Mouse (Mus musculus) hindbrain, embryonic 13.5 days (tissue): ENCODE data around the gene Dnajc1. TPM values are rescaled to one million over a fixed set of nuclear protein-coding genes. Genes with fewer than 3 reads are reported as not detected.

Source experiments
- ATAC-seq: fragments of 200-750 bp; cut with Nextera tagmentation; 2 replicates; pipeline ENCODE4 v1.8.0; 2017; ENCODE audit warnings: moderate TSS enrichment; ENCODE audit not compliant: low FRiP score
- H3K27ac ChIP-seq: fragments of 300-500 bp; sonication (generic); 2 replicates; pipeline ENCODE4 v1.5.1; 2015; ENCODE audit warnings: inconsistent platforms, mild to moderate bottlenecking, moderate library complexity
- H3K27me3 ChIP-seq: fragments of 300-500 bp; sonication (generic); 2 replicates; pipeline ENCODE4 v1.6.1; 2015; ENCODE audit warnings: mild to moderate bottlenecking, inconsistent platforms
- H3K36me3 ChIP-seq: fragments of 300-500 bp; sonication (generic); 2 replicates; pipeline ENCODE4 v1.6.1; 2015; ENCODE audit warnings: mild to moderate bottlenecking, inconsistent platforms
- H3K4me1 ChIP-seq: fragments of 300-500 bp; sonication (generic); replicated peaks from 2 replicates; pipeline ENCODE4 v1.6.1; 2015; ENCODE audit warnings: inconsistent platforms
- H3K4me2 ChIP-seq: fragments of 300-500 bp; sonication (generic); 2 replicates; pipeline ENCODE4 v1.6.1; 2015; ENCODE audit warnings: inconsistent platforms, mild to moderate bottlenecking, moderate library complexity
- H3K4me3 ChIP-seq: fragments of 300-500 bp; sonication (generic); 2 replicates; pipeline ENCODE4 v1.5.1; 2015; ENCODE audit warnings: mild to moderate bottlenecking, inconsistent platforms
- H3K9ac ChIP-seq: fragments of 300-500 bp; sonication (generic); 2 replicates; pipeline ENCODE4 v1.6.1; 2015; ENCODE audit warnings: mild to moderate bottlenecking, inconsistent platforms
- H3K9me3 ChIP-seq: fragments of 300-500 bp; sonication (generic); 2 replicates; pipeline ENCODE4 v1.6.1; 2016; ENCODE audit warnings: inconsistent platforms
- WGBS: fragments of 180-500 bp; shearing (Covaris S2); methylation state at CpG from one replicate; pipeline ENCODE4 v1.1.7; 2015; 5-methylcytosine and 5-hydroxymethylcytosine counted together
- polyA plus RNA-seq: library from polyadenylated mRNA; unstranded; fragments of >200 nt; fragmentation: Nextera tagmentation; extraction: Ambion mirVana; gene quantifications from 2 replicates; pipeline ENCODE4 v1.2.1, GENCODE M21; 2015

Gene Dnajc1
- polyA plus RNA-seq, 1 experiment from 2014 or later, result 22.3 TPM

GRCm38 (mm10) chr2:18355293-18355692 lies 37.3 kb downstream of the Dnajc1 start:
- Histone ChIP-seq H3K27ac (no peak overlapping the region), H3K4me1 (no peaks in the 10 kb centered on the region), H3K27me3 (no peaks in the 10 kb centered on the region), H3K36me3 (no peaks in the 10 kb centered on the region), H3K4me3 (no peak overlapping the region), H3K4me2 (no peak overlapping the region), H3K9ac (no peak overlapping the region), H3K9me3 (no peaks in the 10 kb centered on the region)
- ATAC-seq, result no peak

- H3K36me3 ChIP-seq, result no peaks in the 10 kb centered on the region
- ATAC-seq, result no peak
- H3K27ac ChIP-seq, result no peak overlapping the region
- no peak overlapping the region for H3K4me2 ChIP-seq
- H3K9me3 ChIP-seq, result no peaks in the 10 kb centered on the region
- no peaks in the 10 kb centered on the region for H3K4me1 ChIP-seq
- WGBS, result 89% methylated on average over 2 of the region's 2 CpGs
- H3K9ac ChIP-seq, result no peak overlapping the region
- H3K27me3 ChIP-seq, result no peaks in the 10 kb centered on the region
- H3K4me3 ChIP-seq, result no peak overlapping the region
Measured at GRCm38 (mm10) chr2:18352620-18353019, 40.0 kb downstream of the Dnajc1 start.

- no peaks in the 10 kb centered on the region for H3K4me1 ChIP-seq
- 45% methylated on average over 2 of the region's 2 CpGs for WGBS
- no peaks in the 10 kb centered on the region for H3K9me3 ChIP-seq
- no peak overlapping the region for H3K4me2 ChIP-seq
- peaks cover 4% of the 10 kb centered on the region; the same call in 1 of the 2 replicates for H3K36me3 ChIP-seq
- no peak overlapping the region for H3K27ac ChIP-seq
- no peaks in the 10 kb centered on the region for H3K27me3 ChIP-seq
- no peak for ATAC-seq
- H3K9ac ChIP-seq, result no peak overlapping the region
- H3K4me3 ChIP-seq, result no peak overlapping the region
Measured at GRCm38 (mm10) chr2:18343464-18343863, 49.2 kb downstream of the Dnajc1 start.

GRCm38 (mm10) chr2:18318671-18319070 lies 74.0 kb downstream of the Dnajc1 start:
- no peak overlapping the region for H3K27ac ChIP-seq
- no peak overlapping the region for H3K4me3 ChIP-seq
- H3K9ac ChIP-seq, result no peak overlapping the region
- no peaks in the 10 kb centered on the region; the same call in 1 of the 2 replicates for H3K4me1 ChIP-seq
- H3K36me3 ChIP-seq, result peaks cover 6% of the 10 kb centered on the region; the same call in 1 of the 2 replicates
- no peaks in the 10 kb centered on the region for H3K27me3 ChIP-seq
- ATAC-seq, result no peak
- no peak overlapping the region for H3K4me2 ChIP-seq
- H3K9me3 ChIP-seq, result no peaks in the 10 kb centered on the region
- WGBS, result 91% methylated on average over 2 of the region's 2 CpGs

- ATAC-seq, result no peak
- Histone ChIP-seq H3K4me3 (no peak overlapping the region), H3K36me3 (peaks cover 6% of the 10 kb centered on the region; the same call in 1 of the 2 replicates), H3K4me1 (no peaks in the 10 kb centered on the region; the same call in 1 of the 2 replicates), H3K9ac (no peak overlapping the region), H3K9me3 (no peaks in the 10 kb centered on the region), H3K27ac (no peak overlapping the region), H3K27me3 (no peaks in the 10 kb centered on the region), H3K4me2 (no peak overlapping the region)
- WGBS, result 81% methylated on average over 7 of the region's 7 CpGs
Measured at GRCm38 (mm10) chr2:18317503-18318281, 74.9 kb downstream of the Dnajc1 start.

- Histone ChIP-seq H3K27ac (no peak overlapping the region), H3K4me1 (no peaks in the 10 kb centered on the region; the same call in 1 of the 2 replicates), H3K9me3 (no peaks in the 10 kb centered on the region), H3K4me2 (no peak overlapping the region), H3K4me3 (no peak overlapping the region), H3K9ac (no peak overlapping the region), H3K27me3 (no peaks in the 10 kb centered on the region), H3K36me3 (peaks cover 6% of the 10 kb centered on the region; the same call in 1 of the 2 replicates)
- no peak for ATAC-seq
- 53% methylated on average over 2 of the region's 2 CpGs for WGBS
Measured at GRCm38 (mm10) chr2:18316909-18317308, 75.7 kb downstream of the Dnajc1 start.

- no peaks in the 10 kb centered on the region for H3K36me3 ChIP-seq
- H3K4me3 ChIP-seq, result no peak overlapping the region
- H3K4me2 ChIP-seq, result no peak overlapping the region
- H3K9ac ChIP-seq, result no peak overlapping the region
- ATAC-seq, result no peak
- no peak overlapping the region for H3K27ac ChIP-seq
- H3K27me3 ChIP-seq, result no peaks in the 10 kb centered on the region
- H3K4me1 ChIP-seq, result no peaks in the 10 kb centered on the region
- H3K9me3 ChIP-seq, result no peaks in the 10 kb centered on the region
- 59% methylated on average over 4 of the region's 4 CpGs for WGBS
Measured at GRCm38 (mm10) chr2:18310261-18311104, 82.1 kb downstream of the Dnajc1 start.

- Histone ChIP-seq H3K9ac (no peak overlapping the region), H3K27me3 (no peaks in the 10 kb centered on the region), H3K4me3 (no peak overlapping the region), H3K36me3 (no peaks in the 10 kb centered on the region), H3K4me1 (no peaks in the 10 kb centered on the region), H3K9me3 (no peaks in the 10 kb centered on the region), H3K4me2 (no peak overlapping the region), H3K27ac (no peak overlapping the region)
- no peak for ATAC-seq
- 81% methylated on average over 7 of the region's 7 CpGs for WGBS
Measured at GRCm38 (mm10) chr2:18307440-18308305, 85.0 kb downstream of the Dnajc1 start.

GRCm38 (mm10) chr2:18300949-18301348 lies 91.7 kb downstream of the Dnajc1 start:
- 88% methylated on average over 3 of the region's 3 CpGs for WGBS
- H3K9ac ChIP-seq, result no peak overlapping the region
- no peak overlapping the region for H3K27ac ChIP-seq
- H3K27me3 ChIP-seq, result no peaks in the 10 kb centered on the region
- no peaks in the 10 kb centered on the region for H3K9me3 ChIP-seq
- no peaks in the 10 kb centered on the region for H3K4me1 ChIP-seq
- no peak overlapping the region for H3K4me2 ChIP-seq
- ATAC-seq, result no peak
- H3K4me3 ChIP-seq, result no peak overlapping the region
- peaks cover 4% of the 10 kb centered on the region; the same call in 1 of the 2 replicates for H3K36me3 ChIP-seq

- H3K27ac ChIP-seq, result no peak overlapping the region
- H3K9ac ChIP-seq, result no peak overlapping the region
- no peak for ATAC-seq
- no peak overlapping the region for H3K4me3 ChIP-seq
- WGBS, result 98% methylated on average over 6 of the region's 6 CpGs
- H3K9me3 ChIP-seq, result peaks cover 3% of the 10 kb centered on the region; the same call in 1 of the 2 replicates
- no peak overlapping the region for H3K4me2 ChIP-seq
- H3K4me1 ChIP-seq, result no peaks in the 10 kb centered on the region
- peaks cover 10% of the 10 kb centered on the region for H3K36me3 ChIP-seq
- no peaks in the 10 kb centered on the region for H3K27me3 ChIP-seq
Measured at GRCm38 (mm10) chr2:18285175-18285574, 107.5 kb downstream of the Dnajc1 start.

- H3K4me3 ChIP-seq, result no peak overlapping the region
- 88% methylated on average over 1 of the region's 1 CpGs for WGBS
- no peak overlapping the region for H3K27ac ChIP-seq
- H3K9me3 ChIP-seq, result no peaks in the 10 kb centered on the region
- no peaks in the 10 kb centered on the region for H3K4me1 ChIP-seq
- H3K36me3 ChIP-seq, result peaks cover 7% of the 10 kb centered on the region; the same call in 1 of the 2 replicates
- no peak overlapping the region for H3K9ac ChIP-seq
- H3K4me2 ChIP-seq, result no peak overlapping the region
- no peaks in the 10 kb centered on the region for H3K27me3 ChIP-seq
- no peak for ATAC-seq
Measured at GRCm38 (mm10) chr2:18265736-18266135, 126.9 kb downstream of the Dnajc1 start.

GRCm38 (mm10) chr2:18264579-18264978 lies 128.1 kb downstream of the Dnajc1 start:
- H3K4me3 ChIP-seq, result no peak overlapping the region
- WGBS, result 83% methylated on average over 3 of the region's 3 CpGs

More at GRCm38 (mm10) chr2:18264579-18264978, 128.1 kb downstream of the Dnajc1 start:
- no peak for ATAC-seq
- Histone ChIP-seq H3K27me3 (no peaks in the 10 kb centered on the region), H3K9me3 (no peaks in the 10 kb centered on the region), H3K36me3 (peaks cover 7% of the 10 kb centered on the region; the same call in 1 of the 2 replicates), H3K9ac (no peak overlapping the region), H3K4me1 (no peaks in the 10 kb centered on the region), H3K27ac (no peak overlapping the region), H3K4me2 (no peak overlapping the region)
